Mouse (Mus musculus) embryonic stem cell, embryonic (primary cell): ENCODE data around the gene Hist2h2ab.

Experiments used
- CTCF ChIA-PET, 4 experiments: fragments of 300-600 bp in 2 of 4; fragments of 350-600 bp in 2 of 4; sonication (Branson Sonifier 250); formaldehyde crosslinking; loops; one replicate each; lab custom pipeline; 2022; ENCODE audit warnings: inconsistent platforms in 2 of 4; lab: Charles Lee
- POLR2A ChIA-PET, 4 experiments: fragments of 300-600 bp in 2 of 4; fragments of 350-600 bp in 2 of 4; sonication (Branson Sonifier 250); formaldehyde crosslinking; loops; one replicate each; lab custom pipeline; 2022; ENCODE audit warnings: antibody characterized with exemption in 4 of 4, inconsistent platforms in 1 of 4; lab: Charles Lee

Gene Hist2h2ab

GRCm38 (mm10) chr3:96192977-96193376 is 26.7 kb upstream of the Hist2h2ab start:
- POLR2A ChIA-PET: interaction anchor here (0.6 to 2.8 kb wide), 38 partner anchors 9 to 204 kb away, joined by 3 to 26 read pairs (median 4); partner anchors contain the start of genes Hist2h2ac (in 4 of the 4), Hist2h2be (in 4 of the 4), Bola1 (in 2 of the 4) and Hist2h2ab (in 2 of the 4)
- CTCF ChIA-PET: interaction anchor here in 1 of 4 experiments (1.1 to 2.0 kb wide), 6 partner anchors 9 to 112 kb away, joined by 3 to 10 read pairs (median 4); no protein-coding TSS in a partner anchor

DNA sequence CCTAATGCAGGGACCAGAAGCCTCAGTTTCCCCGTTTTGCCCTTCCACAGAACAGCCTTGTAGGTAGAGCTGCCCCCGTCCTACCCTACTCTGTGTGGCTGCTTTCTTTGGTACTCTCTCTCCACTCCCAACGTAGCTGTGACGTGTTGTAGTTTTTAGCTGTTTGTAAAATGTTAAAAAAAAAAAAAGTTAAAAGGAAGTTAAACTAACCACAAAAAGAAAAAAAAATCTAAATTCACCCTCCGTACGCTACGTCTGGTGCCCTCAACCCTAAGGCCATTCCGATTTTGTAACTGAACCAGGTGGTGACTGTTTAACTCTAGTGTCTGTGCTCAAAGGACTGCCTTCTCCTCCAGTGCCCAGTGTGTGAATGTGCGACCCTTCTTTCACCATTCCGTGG is 24.7 kb upstream of the Hist2h2ab start:
- CTCF ChIA-PET: no interaction called here

DNA sequence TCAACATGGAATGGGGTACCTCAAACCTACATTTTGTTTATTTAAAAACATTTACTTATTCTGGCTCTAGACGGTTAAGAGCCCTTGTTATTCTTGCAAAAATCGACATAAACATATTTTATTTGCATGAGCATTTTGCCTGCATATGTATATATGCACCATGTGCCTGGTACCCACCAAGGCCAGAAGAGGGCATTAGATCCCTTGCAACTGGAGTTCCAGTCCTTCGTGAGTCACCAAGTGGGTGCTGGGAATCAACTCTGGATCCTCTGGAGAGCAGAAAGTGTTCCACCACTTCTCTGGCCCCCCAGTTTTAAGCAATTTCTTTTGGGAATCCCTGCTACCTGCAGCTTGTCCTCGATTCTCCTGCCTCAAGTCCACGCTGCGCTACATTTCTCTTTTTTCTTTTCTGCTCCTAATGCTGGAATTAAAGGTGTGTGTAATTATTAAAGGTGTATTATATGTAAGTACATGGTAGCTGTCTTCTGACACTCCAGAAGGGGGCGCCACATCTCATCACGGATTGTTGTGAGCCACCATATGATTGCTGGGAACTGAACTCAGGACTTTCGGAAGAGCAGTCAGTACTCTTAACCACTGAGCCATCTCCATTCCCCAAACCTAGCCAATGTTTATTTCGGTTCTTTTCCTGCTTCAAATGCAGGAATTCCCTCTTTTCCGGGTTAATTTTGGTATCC is 23.9 kb upstream of the Hist2h2ab start:
- ChIA-PET CTCF (interaction anchor here (0.5 to 4.5 kb wide), 12 partner anchors 12 to 475 kb away, joined by 3 to 52 read pairs (median 6); partner anchors contain the start of genes Bola1 (in 1 of the 4) and Hist2h2ab (in 1 of the 4)), POLR2A (interaction anchor here (0.6 to 5.8 kb wide), 63 partner anchors 8 to 522 kb away, joined by 3 to 207 read pairs (median 5); partner anchors contain the start of genes Bola1 (in 4 of the 4), Hist2h2ab (in 4 of the 4), Hist2h2ac (in 4 of the 4) and Hist2h2be (in 4 of the 4))

More for the DNA sequence above, 24.7 kb upstream of the Hist2h2ab start:
- POLR2A ChIA-PET: interaction anchor here in 3 of 4 experiments (0.6 to 5.8 kb wide), 9 partner anchors 12 to 269 kb away, joined by 3 to 207 read pairs (median 21); partner anchors contain the start of genes Bola1 (in 1 of the 3), Hist2h2ab (in 1 of the 3), Hist2h2ac (in 1 of the 3) and Hist2h2bb (in 1 of the 3)

- ChIA-PET CTCF (interaction anchor here in 3 of 4 experiments (0.6 to 4.5 kb wide), 12 partner anchors 10 to 131 kb away, joined by 3 to 52 read pairs (median 6); partner anchors contain the start of genes Bola1 (in 1 of the 3), Hist2h2ab (in 1 of the 3), Hist2h2ac (in 1 of the 3) and Hist2h2be (in 1 of the 3)), POLR2A (interaction anchor here (0.6 to 5.8 kb wide), 82 partner anchors 8 to 522 kb away, joined by 3 to 207 read pairs (median 5); partner anchors contain the start of genes Bola1 (in 4 of the 4), Hist2h2ab (in 4 of the 4), Hist2h2ac (in 4 of the 4) and Hist2h2be (in 4 of the 4))
These were observed 23.1 kb upstream of the Hist2h2ab start for GRCm38 (mm10) chr3:96196437-96197128.

DNA sequence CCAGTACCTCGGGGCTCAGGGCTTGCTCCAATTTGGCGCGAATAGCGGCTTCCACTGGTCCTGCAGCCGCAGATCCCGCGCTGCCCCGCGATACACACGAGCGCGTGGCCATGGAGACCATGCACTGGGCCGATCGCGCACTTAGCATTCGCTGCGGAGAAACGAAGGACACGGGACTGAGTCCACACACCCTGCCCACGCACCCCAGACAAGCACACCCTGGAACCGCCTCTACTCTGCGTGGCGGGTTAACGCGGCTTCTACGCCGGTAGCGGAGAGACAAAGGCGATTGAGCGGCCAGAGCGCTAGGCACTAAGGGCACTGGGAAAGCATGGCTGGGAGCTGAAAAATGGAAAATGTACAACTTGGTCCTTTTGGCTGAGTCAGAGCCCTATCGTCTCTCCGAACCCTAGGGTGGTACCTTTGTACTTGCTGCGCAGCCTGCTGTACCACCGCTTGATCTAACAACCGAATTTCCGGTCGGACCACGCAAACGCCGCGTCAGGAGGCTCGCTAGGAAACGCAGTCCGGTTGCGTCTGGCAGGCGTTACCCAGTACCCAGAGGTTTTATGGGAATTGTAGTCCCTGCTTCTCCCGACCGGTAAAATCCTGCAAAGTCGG is 22.4 kb upstream of the Hist2h2ab start:
- ChIA-PET CTCF (interaction anchor here in 3 of 4 experiments (0.6 to 4.5 kb wide), 10 partner anchors 10 to 131 kb away, joined by 3 to 52 read pairs (median 6); partner anchors contain the start of genes Bola1 (in 1 of the 3), Hist2h2ab (in 1 of the 3), Hist2h2ac (in 1 of the 3) and Hist2h2be (in 1 of the 3)), POLR2A (interaction anchor here (0.6 to 5.8 kb wide), 78 partner anchors 9 to 341 kb away, joined by 3 to 207 read pairs (median 5); partner anchors contain the start of genes Bola1 (in 4 of the 4), Hist2h2ab (in 4 of the 4), Hist2h2ac (in 4 of the 4) and Hist2h2be (in 4 of the 4))

DNA sequence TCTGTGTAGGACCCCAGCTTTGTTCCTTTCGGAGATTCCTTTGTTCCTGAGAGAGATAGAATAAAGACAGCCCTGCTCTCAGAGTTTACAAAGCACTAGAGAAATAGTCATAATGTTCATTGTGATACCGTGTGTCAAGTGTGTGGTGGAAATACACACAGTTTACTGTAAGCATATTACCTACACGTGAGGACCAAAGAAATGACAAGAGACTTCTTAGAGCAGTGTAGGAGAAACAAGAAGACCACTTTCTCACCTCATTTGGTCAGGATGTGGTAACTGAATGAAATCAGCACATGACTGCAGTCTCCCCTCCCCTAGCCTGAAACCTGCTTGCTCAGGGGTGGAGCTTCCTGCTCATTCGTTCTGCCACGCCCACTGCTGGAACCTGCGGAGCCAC is 21.5 kb upstream of the Hist2h2ab start:
- POLR2A ChIA-PET: interaction anchor here (0.7 to 5.8 kb wide), 39 partner anchors 8 to 342 kb away, joined by 3 to 207 read pairs (median 5); partner anchors contain the start of genes Bola1 (in 4 of the 4), Hist2h2ab (in 4 of the 4), Hist2h2ac (in 3 of the 4) and Hist2h2bb (in 3 of the 4)
- CTCF ChIA-PET: interaction anchor here in 3 of 4 experiments (0.8 to 4.5 kb wide), 3 partner anchors 10 to 11 kb away, joined by 3 to 52 read pairs (median 3); no protein-coding TSS in a partner anchor

- ChIA-PET POLR2A (interaction anchor here (0.6 to 5.8 kb wide), 39 partner anchors 8 to 212 kb away, joined by 3 to 207 read pairs (median 4); partner anchors contain the start of genes Bola1 (in 4 of the 4), Hist2h2ab (in 4 of the 4), Hist2h2ac (in 3 of the 4) and Hist2h2bb (in 3 of the 4)), CTCF (interaction anchor here (0.6 to 4.5 kb wide), 8 partner anchors 10 to 964 kb away, joined by 3 to 52 read pairs (median 4); no protein-coding TSS in a partner anchor)
These were observed 20.9 kb upstream of the Hist2h2ab start for GRCm38 (mm10) chr3:96198601-96199251.

GRCm38 (mm10) chr3:96199731-96200130 is 19.9 kb upstream of the Hist2h2ab start:
- POLR2A ChIA-PET: interaction anchor here in 3 of 4 experiments (1.1 to 5.8 kb wide), 15 partner anchors 9 to 142 kb away, joined by 3 to 207 read pairs (median 25); partner anchors contain the start of genes Bola1 (in 3 of the 3), Hist2h2ab (in 3 of the 3), Hist2h2ac (in 3 of the 3) and Hist2h2be (in 3 of the 3)
- CTCF ChIA-PET: interaction anchor here in 2 of 4 experiments (0.6 to 4.5 kb wide), 2 partner anchors 9 to 529 kb away, joined by 3 to 52 read pairs; no protein-coding TSS in a partner anchor

DNA sequence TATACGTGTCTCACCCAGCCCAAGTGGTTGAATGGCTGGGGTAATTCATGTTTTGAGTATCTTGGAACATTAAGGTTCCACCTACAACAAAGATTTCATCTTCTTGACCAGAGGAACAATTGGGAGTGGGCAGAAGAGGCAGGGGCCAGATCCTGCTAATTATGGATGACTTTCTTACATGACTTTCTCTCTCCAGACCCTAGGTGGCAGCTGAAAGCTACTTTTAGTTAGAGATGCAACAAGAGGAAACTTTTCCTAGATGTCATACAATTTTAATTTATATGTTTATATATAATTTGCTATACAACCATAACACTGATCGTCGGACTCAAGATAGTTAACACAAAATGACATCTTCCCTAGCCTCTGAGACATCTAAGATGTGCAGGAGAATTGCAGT is 11.8 kb upstream of the Hist2h2ab start:
- CTCF ChIA-PET: interaction anchor here in 2 of 4 experiments (1.2 to 4.1 kb wide), 6 partner anchors 10 to 70 kb away, joined by 3 to 52 read pairs (median 8); partner anchors contain the start of genes Bola1 (in 2 of the 2), Hist2h2ab (in 2 of the 2), Hist2h2ac (in 1 of the 2) and Hist2h2be (in 1 of the 2)

GRCm38 (mm10) chr3:96209242-96209641 is 10.4 kb upstream of the Hist2h2ab start:
- POLR2A ChIA-PET: interaction anchor here in 3 of 4 experiments (0.6 to 8.2 kb wide), 21 partner anchors 10 to 371 kb away, joined by 3 to 116 read pairs (median 5); partner anchors contain the start of genes Bola1 (in 3 of the 3), Hist2h2ab (in 3 of the 3), Hist2h2ac (in 3 of the 3) and Hist2h2be (in 3 of the 3)
- CTCF ChIA-PET: interaction anchor here (0.6 to 4.1 kb wide), 20 partner anchors 10 to 304 kb away, joined by 3 to 52 read pairs (median 4); partner anchors contain the start of genes Bola1 (in 2 of the 4), Hist2h2ab (in 2 of the 4), Hist2h2ac (in 2 of the 4) and Hist2h2be (in 2 of the 4)

More for the DNA sequence above, 11.8 kb upstream of the Hist2h2ab start:
- POLR2A ChIA-PET: interaction anchor here (0.9 to 8.2 kb wide), 14 partner anchors 9 to 62 kb away, joined by 3 to 116 read pairs (median 7); partner anchors contain the start of genes Bola1 (in 4 of the 4), Hist2h2ab (in 4 of the 4), Hist2h2ac (in 3 of the 4) and Hist2h2be (in 3 of the 4)

DNA sequence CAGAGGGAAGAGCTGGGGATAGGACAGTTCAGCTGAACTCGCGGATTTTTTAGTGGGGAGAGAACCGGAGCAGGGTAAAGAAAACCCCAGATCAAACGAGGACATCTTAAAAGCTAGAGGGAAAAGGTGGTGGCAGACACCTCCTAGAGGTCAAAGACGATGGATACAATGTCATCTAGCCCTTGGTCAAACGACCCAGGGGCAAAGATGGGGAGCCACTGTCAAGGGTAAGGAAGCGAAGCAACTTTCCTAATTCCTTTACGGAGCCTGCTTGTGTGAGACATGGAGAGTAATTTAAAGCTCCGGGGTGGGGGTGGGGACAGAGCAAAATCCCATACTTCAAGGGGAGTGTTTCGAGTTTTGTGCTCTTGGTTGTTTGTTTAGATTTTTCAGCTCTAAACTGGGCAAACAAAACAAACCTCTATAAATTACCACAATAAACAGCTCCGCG is 449 bp upstream of the Hist2h2ab start:
- ChIA-PET POLR2A (interaction anchor here (0.6 to 15.1 kb wide), 127 partner anchors 8 to 1909 kb away, joined by 3 to 457 read pairs (median 7); partner anchors contain the start of genes Hist2h2bb (in 4 of the 4), Hist2h3b (in 4 of the 4), Hist2h4 (in 4 of the 4) and Hist2h2aa1 (in 3 of the 4)), CTCF (interaction anchor here (0.5 to 2.2 kb wide), 17 partner anchors 9 to 500 kb away, joined by 3 to 17 read pairs (median 5); partner anchors contain the start of genes Hist2h4 (in 2 of the 4) and Hist2h2bb (in 1 of the 4))

DNA sequence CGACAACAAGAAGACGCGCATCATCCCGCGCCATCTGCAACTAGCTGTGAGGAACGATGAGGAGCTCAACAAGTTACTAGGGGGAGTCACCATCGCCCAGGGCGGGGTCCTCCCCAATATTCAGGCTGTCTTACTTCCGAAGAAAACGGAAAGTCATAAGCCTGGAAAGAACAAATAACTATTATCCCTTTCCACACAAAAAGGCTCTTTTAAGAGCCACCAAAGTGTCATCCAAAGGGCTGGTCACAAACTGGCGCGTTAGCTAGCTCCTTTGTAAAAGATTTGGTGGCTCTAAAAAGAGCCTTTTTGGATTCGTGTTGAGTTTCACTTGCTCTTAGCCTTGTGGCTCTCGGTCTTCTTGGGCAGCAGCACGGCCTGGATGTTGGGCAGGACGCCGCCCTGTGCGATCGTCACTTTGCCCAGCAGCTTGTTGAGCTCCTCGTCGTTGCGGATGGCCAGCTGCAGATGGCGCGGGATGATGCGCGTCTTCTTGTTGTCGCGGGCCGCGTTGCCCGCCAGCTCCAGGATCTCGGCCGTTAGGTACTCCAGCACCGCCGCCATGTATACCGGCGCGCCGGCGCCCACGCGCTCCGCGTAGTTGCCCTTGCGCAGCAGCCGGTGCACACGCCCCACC is 583 bp downstream of the Hist2h2ab start:
- CTCF ChIA-PET: interaction anchor here (0.9 to 2.2 kb wide), 16 partner anchors 10 to 220 kb away, joined by 3 to 17 read pairs (median 4); partner anchors contain the start of genes Hist2h2bb (in 1 of the 4) and Hist2h4 (in 1 of the 4)

DNA sequence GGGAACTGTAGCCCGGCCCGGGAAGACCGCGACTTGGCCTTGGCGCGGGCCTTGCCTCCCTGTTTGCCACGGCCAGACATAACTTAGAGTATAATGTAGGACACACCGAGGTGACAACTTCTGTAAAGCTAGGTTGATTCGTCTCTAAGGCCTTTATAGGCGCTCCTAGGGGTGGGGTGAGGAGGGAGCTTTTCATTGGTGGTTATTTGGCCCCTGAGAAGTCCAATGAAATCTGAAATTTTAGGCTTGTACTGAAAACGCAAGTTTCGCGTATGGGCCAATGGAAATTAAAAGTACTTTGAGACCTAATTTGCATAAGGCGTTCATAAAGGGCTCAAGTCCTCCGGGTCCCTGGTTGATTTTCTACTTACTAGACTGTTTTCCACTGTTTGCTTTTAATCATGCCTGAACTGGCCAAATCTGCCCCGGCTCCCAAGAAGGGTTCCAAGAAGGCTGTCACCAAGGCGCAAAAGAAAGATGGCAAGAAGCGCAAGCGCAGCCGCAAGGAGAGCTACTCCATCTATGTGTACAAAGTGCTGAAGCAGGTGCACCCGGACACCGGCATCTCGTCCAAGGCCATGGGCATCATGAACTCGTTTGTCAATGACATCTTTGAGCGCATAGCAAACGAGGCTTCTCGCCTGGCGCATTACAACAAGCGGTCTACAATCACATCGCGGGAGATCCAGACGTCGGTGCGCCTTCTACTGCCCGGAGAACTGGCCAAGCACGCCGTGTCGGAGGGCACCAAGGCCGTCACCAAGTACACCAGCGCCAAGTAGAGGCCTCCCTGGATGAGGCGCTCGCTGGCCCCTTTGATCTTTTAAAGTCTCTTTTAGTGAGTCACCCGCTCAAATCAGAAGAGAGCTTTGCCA is 1.3 kb downstream of the Hist2h2ab start, which contains the start of the genes Hist2h2ac and Hist2h2be:
Gene Hist2h2ac, minus strand, starts transcription at position 116 of the 875 bp plus-strand sequence.
Gene Hist2h2be, plus strand, starts transcription at position 355 of the 875 bp plus-strand sequence.
- ChIA-PET CTCF (interaction anchor here (0.6 to 2.2 kb wide), 13 partner anchors 12 to 1142 kb away, joined by 3 to 14 read pairs (median 4); no protein-coding TSS in a partner anchor), POLR2A (interaction anchor here (0.6 to 15.1 kb wide), 129 partner anchors 8 to 546 kb away, joined by 3 to 457 read pairs (median 5); partner anchors contain the start of genes Hist2h2bb (in 4 of the 4), Hist2h4 (in 4 of the 4), Hist2h2aa1 (in 3 of the 4) and Hist2h3b (in 3 of the 4))

More for the DNA sequence above, 583 bp downstream of the Hist2h2ab start:
- POLR2A ChIA-PET: interaction anchor here (0.5 to 15.1 kb wide), 158 partner anchors 8 to 1207 kb away, joined by 3 to 457 read pairs (median 5); partner anchors contain the start of genes Hist2h2bb (in 4 of the 4), Hist2h4 (in 4 of the 4), Hist2h2aa1 (in 3 of the 4) and Hist2h3b (in 3 of the 4)
